Mouse (Mus musculus) lung, adult 2 months (tissue): ENCODE measurements at regions not wholly inside any gene's neighbourhood (a gene's known extent, or its start where the extent isn't known, plus 50 kb on each side); places are given as distances from the start of the nearest gene placed in this dataset.

ENCODE experiments used
- CTCF ChIP-seq: fragments of 200-500 bp; IDR thresholded peaks from 2 replicates; pipeline ENCODE4 v1.5.1; 2011; ENCODE audit warnings: mild to moderate bottlenecking, low read length, control low read depth; ENCODE audit not compliant: insufficient read depth
- POLR2A ChIP-seq: fragments of 200-500 bp; IDR thresholded peaks from 2 replicates; pipeline ENCODE4 v1.6.1; 2011; ENCODE audit warnings: low read depth, mild to moderate bottlenecking, control low read depth, low read length, borderline replicate concordance; ENCODE audit errors: extremely low read depth

DNA sequence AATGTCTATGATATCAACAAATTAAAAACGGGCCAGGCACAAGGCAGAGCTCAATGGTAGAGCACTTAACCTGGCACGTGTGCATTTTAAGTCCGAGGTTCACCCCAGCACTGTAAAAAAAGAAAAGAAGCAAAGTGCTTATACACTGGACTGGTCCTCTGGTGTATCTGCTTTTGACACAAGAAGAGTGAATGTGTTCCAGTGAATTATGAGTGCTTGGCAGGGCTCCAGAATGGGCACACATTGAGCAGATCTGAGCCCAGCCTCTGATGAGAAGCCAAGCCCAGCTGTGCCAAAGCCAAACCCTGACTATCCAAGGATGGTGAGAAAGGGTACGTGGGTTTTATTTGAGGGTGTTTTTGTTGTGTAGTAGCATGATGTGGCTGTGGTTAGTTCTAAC lies 64.7 kb downstream of the E030025P04Rik start:
- TF ChIP-seq POLR2A (no peak), CTCF (no peak)
